Mouse (Mus musculus): ENCODE results near the gene Lsm4. TPM values are rescaled to one million over a fixed set of nuclear protein-coding genes. Genes with fewer than 3 reads are reported as not detected.

The Lsm4 gene
- total and polyA plus RNA-seq, 2 experiments: 30.8 to 51.8 TPM

DNA sequence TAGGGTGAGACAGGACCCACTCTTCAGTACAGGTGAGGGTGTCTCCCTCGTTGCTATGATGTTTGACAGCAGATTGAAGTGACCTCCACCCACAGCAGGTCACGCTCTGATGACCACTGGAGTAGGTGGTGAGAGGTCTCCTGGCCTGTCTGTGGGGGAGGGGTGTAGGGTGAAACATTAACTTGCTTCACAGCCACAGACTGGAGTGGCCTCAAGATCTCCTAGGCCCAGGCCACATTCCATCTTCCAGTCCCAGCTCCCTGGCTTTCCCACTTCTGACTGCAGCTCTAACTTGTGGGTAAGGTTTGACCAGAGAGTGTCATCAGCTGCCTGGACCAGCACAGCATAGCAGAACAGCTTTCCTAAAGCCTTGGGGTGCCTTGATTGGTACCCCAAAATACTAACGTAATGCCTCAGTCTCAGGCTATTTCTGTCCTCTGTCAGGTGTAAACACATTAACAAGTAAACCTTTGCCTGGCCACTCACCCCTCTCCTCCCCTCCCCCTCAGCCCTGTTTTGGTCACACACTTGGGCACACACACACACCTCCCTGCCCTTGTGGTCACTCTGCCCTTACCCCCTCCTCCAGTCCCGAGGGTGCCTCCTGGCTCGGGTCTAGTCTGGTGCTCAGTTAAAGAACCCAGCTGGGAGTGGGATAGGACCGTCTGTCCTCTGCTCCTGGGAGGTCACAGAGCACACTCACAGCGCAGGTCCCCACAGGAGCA, 50.6 kb downstream of the Lsm4 start, which contains the start of gene Pde4c:
Gene Pde4c, plus strand, starts transcription at position 235 of the 725 bp plus-strand sequence.
- Histone ChIP-seq H3K79me2 (ENCODE audit: control insufficient read depth, insufficient read depth, low read length) (peaks cover 9% of the 10 kb centered on the region; the same call in 1 of the 2 replicates), H3K27me3 (ENCODE audit: control insufficient read depth, insufficient read depth, low read length) (no peaks in the 10 kb centered on the region), H3K27ac (replicated peaks; ENCODE audit: insufficient read depth, low read depth, low read length) (peak within 1 kb of the TSS; percentile 93), H3K36me3 (ENCODE audit: control insufficient read depth, insufficient read depth, low read length) (no peaks in the 10 kb centered on the region), H3K4me3 (ENCODE audit: insufficient read depth, low read depth, low read length) (peak within 1 kb of the TSS; percentile 65), H3K4me1 (ENCODE audit: control insufficient read depth, insufficient read depth, low read length) (peaks cover 23% of the 10 kb centered on the region), H3K9ac (ENCODE audit: low read depth, low read length) (peak within 1 kb of the TSS; percentile 82)
- peak; percentile 19; the same call in 1 of the 2 replicates for TF ChIP-seq POLR2A (IDR thresholded peaks at IDR 0.05; ENCODE audit: extremely low read depth, insufficient read depth, low read length)
- no peak for TF ChIP-seq CTCF (IDR thresholded peaks at IDR 0.05; ENCODE audit: low read depth, low read length)
- 27% methylated on average over 7 of the region's 7 CpGs for WGBS
- DNase-seq (ENCODE audit: extremely low read depth, low read depth, low spot score): peak; percentile 97

DNA sequence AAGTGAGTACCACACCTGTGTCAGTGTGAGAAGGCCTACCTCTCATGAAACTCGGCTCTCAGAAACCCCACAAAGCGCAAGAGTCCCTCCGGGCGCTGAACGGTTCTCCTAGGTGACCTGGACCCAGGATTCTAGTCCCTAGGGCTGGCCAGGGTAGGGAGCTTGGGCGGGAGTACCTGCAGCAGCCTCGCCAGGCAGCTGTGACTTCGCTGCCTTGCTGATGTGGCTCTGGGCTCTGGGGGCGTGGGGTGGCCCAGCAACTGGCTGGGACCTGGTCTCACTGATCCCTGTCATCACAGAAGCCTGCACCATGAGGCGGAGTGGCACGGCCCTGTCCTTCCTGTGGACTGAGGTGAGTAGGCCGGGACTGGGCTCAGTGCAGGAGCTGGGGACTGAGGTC, 51.2 kb downstream of the Lsm4 start:
- peak overlapping the region; percentile 93 for H3K27ac ChIP-seq (replicated peaks; ENCODE audit: insufficient read depth, low read depth, low read length)
- H3K27me3 ChIP-seq (ENCODE audit: control insufficient read depth, insufficient read depth, low read length): no peaks in the 10 kb centered on the region
- DNase-seq (ENCODE audit: extremely low read depth, low read depth, low spot score): peak; percentile 46
- H3K36me3 ChIP-seq (ENCODE audit: control insufficient read depth, insufficient read depth, low read length): no peaks in the 10 kb centered on the region
- TF ChIP-seq CTCF (IDR thresholded peaks at IDR 0.05; ENCODE audit: low read depth, low read length) (no peak), POLR2A (IDR thresholded peaks at IDR 0.05; ENCODE audit: extremely low read depth, insufficient read depth, low read length) (no peak)
- peaks cover 9% of the 10 kb centered on the region; the same call in 1 of the 2 replicates for H3K79me2 ChIP-seq (ENCODE audit: control insufficient read depth, insufficient read depth, low read length)
- WGBS: 24% methylated on average over 12 of the region's 12 CpGs
- H3K4me1 ChIP-seq (ENCODE audit: control insufficient read depth, insufficient read depth, low read length): peaks cover 23% of the 10 kb centered on the region
- H3K4me3 ChIP-seq (ENCODE audit: insufficient read depth, low read depth, low read length): peak overlapping the region; percentile 59
- H3K9ac ChIP-seq (ENCODE audit: low read depth, low read length): peak overlapping the region; percentile 82

DNA sequence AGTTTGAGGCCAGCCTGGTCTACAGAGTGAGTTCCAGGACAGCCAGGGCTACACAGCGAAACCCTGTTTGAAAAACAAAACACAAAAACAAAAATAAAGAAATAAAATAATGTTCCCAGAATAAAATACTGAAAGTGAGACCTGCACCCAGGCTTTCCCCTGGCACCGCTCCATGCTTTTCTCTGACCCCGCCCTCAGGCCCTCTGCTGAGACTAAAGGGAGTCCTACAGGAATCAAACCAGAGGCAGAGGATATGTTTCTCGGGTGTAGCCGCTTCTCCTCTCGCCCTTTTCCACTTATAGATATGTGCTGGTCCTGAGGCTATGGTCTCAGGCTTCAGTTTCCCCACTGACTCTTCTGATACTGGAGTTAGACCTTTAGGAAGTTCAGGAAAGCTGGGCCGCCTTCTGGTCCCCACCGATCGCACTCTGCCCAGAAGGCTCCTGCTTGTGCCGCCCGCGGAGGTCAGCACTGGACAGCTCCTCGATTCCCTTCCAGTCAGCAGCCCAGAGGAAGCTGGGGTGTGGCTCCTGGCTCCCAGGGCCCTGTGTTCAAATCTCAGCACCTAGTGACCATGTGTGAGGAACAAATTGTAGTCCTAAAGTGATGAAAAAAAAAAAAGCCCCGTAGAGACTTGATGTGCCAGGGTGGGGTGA, 52.9 kb downstream of the Lsm4 start:
- Histone ChIP-seq H3K36me3 (ENCODE audit: control insufficient read depth, insufficient read depth, low read length) (no peaks in the 10 kb centered on the region), H3K9ac (ENCODE audit: low read depth, low read length) (no peak overlapping the region), H3K27ac (replicated peaks; ENCODE audit: insufficient read depth, low read depth, low read length) (no peak overlapping the region), H3K27me3 (ENCODE audit: control insufficient read depth, insufficient read depth, low read length) (no peaks in the 10 kb centered on the region), H3K79me2 (ENCODE audit: control insufficient read depth, insufficient read depth, low read length) (peaks cover 9% of the 10 kb centered on the region; the same call in 1 of the 2 replicates), H3K4me1 (ENCODE audit: control insufficient read depth, insufficient read depth, low read length) (peaks cover 14% of the 10 kb centered on the region), H3K4me3 (ENCODE audit: insufficient read depth, low read depth, low read length) (no peak overlapping the region)
- no peak for TF ChIP-seq POLR2A (IDR thresholded peaks at IDR 0.05; ENCODE audit: extremely low read depth, insufficient read depth, low read length)
- WGBS: 54% methylated on average over 14 of the region's 14 CpGs
- no peak for DNase-seq (ENCODE audit: extremely low read depth, low read depth, low spot score)

DNA sequence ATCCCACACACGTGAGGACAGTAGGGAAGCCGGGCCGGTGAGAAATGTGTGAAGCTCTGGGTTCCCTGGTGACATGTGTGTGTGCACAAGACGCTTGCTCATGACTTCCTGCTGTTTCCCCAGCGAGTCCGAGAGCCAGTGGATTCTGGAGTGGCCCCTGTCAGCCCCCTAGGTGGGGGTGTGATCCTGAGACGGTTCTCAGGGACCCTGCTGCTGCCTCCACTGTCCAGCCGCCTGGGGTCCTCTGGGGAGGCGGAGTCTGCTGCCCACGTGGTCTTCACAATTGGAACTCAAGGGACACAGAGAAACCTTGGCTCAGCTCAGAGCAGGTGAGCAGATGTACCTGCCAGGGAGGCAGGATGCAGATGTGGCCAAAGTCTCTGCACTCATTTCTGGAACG, 53.7 kb downstream of the Lsm4 start:
- Histone ChIP-seq H3K79me2 (ENCODE audit: control insufficient read depth, insufficient read depth, low read length) (peaks cover 7% of the 10 kb centered on the region; the same call in 1 of the 2 replicates), H3K36me3 (ENCODE audit: control insufficient read depth, insufficient read depth, low read length) (no peaks in the 10 kb centered on the region), H3K27me3 (ENCODE audit: control insufficient read depth, insufficient read depth, low read length) (no peaks in the 10 kb centered on the region), H3K9ac (ENCODE audit: low read depth, low read length) (no peak overlapping the region), H3K4me3 (ENCODE audit: insufficient read depth, low read depth, low read length) (no peak overlapping the region), H3K4me1 (ENCODE audit: control insufficient read depth, insufficient read depth, low read length) (peaks cover 12% of the 10 kb centered on the region), H3K27ac (replicated peaks; ENCODE audit: insufficient read depth, low read depth, low read length) (no peak overlapping the region)
- DNase-seq (ENCODE audit: extremely low read depth, low read depth, low spot score): no peak
- 78% methylated on average over 11 of the region's 11 CpGs for WGBS
- TF ChIP-seq CTCF (IDR thresholded peaks at IDR 0.05; ENCODE audit: low read depth, low read length): no peak
- no peak for TF ChIP-seq POLR2A (IDR thresholded peaks at IDR 0.05; ENCODE audit: extremely low read depth, insufficient read depth, low read length)

Other genes with a start within 250 kb of the Lsm4 start
- 1.2 and 1.9 TPM in 2 replicates for gene Crtc1, start 233.7 kb upstream of the Lsm4 start, total RNA-seq (2014; rRNA removed)
- gene Crtc1, start 233.7 kb upstream of the Lsm4 start, polyA plus RNA-seq (2012; rRNA removed): 6.9 and 8.2 TPM in 2 replicates
- 3.5 and 4.5 TPM in 2 replicates for gene Klhl26, start 196.3 kb upstream of the Lsm4 start, total RNA-seq (2014; rRNA removed)
- gene Klhl26, start 196.3 kb upstream of the Lsm4 start, polyA plus RNA-seq (2012; rRNA removed): 13.7 and 15.3 TPM in 2 replicates
- 0.34 TPM in 1 of 2 replicates, not detected in the other for gene Tmem59l, start 185.9 kb upstream of the Lsm4 start, total RNA-seq (2014; rRNA removed)
- 0.10 TPM in 1 of 2 replicates, not detected in the other for gene Tmem59l, start 185.9 kb upstream of the Lsm4 start, polyA plus RNA-seq (2012; rRNA removed)
- gene Crlf1, start 180.1 kb upstream of the Lsm4 start, total RNA-seq (2014; rRNA removed): not detected in 2 replicates
- gene Crlf1, start 180.1 kb upstream of the Lsm4 start, polyA plus RNA-seq (2012; rRNA removed): not detected in 2 replicates
- gene Rex1bd, start 166.5 kb upstream of the Lsm4 start, total RNA-seq (2014; rRNA removed): 60.8 and 75.2 TPM in 2 replicates
- gene Rex1bd, start 166.5 kb upstream of the Lsm4 start, polyA plus RNA-seq (2012; rRNA removed): 141 and 152 TPM in 2 replicates
- gene Uba52, start 162.4 kb upstream of the Lsm4 start, total RNA-seq (2014; rRNA removed): 750 and 1,062 TPM in 2 replicates
- gene Uba52, start 162.4 kb upstream of the Lsm4 start, polyA plus RNA-seq (2012; rRNA removed): 596 and 770 TPM in 2 replicates
- gene Fkbp8, start 145.5 kb upstream of the Lsm4 start, total RNA-seq (2014; rRNA removed): 271 and 321 TPM in 2 replicates
- 455 and 489 TPM in 2 replicates for gene Fkbp8, start 145.5 kb upstream of the Lsm4 start, polyA plus RNA-seq (2012; rRNA removed)
- gene Kxd1, start 145.3 kb upstream of the Lsm4 start, total RNA-seq (2014; rRNA removed): 36.7 and 42.6 TPM in 2 replicates
- 68.4 and 72.3 TPM in 2 replicates for gene Kxd1, start 145.3 kb upstream of the Lsm4 start, polyA plus RNA-seq (2012; rRNA removed)
- 10.0 and 13.6 TPM in 2 replicates for gene Ell, start 133.8 kb upstream of the Lsm4 start, total RNA-seq (2014; rRNA removed)
- gene Ell, start 133.8 kb upstream of the Lsm4 start, polyA plus RNA-seq (2012; rRNA removed): 19.6 and 25.0 TPM in 2 replicates
- 3.2 and 6.4 TPM in 2 replicates for gene Isyna1, start 78.9 kb upstream of the Lsm4 start, total RNA-seq (2014; rRNA removed)
- 9.4 and 16.6 TPM in 2 replicates for gene Isyna1, start 78.9 kb upstream of the Lsm4 start, polyA plus RNA-seq (2012; rRNA removed)
- gene Ssbp4, start 64.4 kb upstream of the Lsm4 start, total RNA-seq (2014; rRNA removed): 2.3 and 5.0 TPM in 2 replicates
- 13.5 and 16.4 TPM in 2 replicates for gene Ssbp4, start 64.4 kb upstream of the Lsm4 start, polyA plus RNA-seq (2012; rRNA removed)
- gene Lrrc25, start 57.1 kb upstream of the Lsm4 start, total RNA-seq (2014; rRNA removed): 1.4 and 2.3 TPM in 2 replicates
- 2.5 and 7.0 TPM in 2 replicates for gene Lrrc25, start 57.1 kb upstream of the Lsm4 start, polyA plus RNA-seq (2012; rRNA removed)
- 5.8 and 12.6 TPM in 2 replicates for gene Gdf15, start 40.8 kb upstream of the Lsm4 start, total RNA-seq (2014; rRNA removed)
- 23.8 and 27.7 TPM in 2 replicates for gene Gdf15, start 40.8 kb upstream of the Lsm4 start, polyA plus RNA-seq (2012; rRNA removed)
- 39.1 and 42.6 TPM in 2 replicates for gene Pgpep1, start 12.9 kb upstream of the Lsm4 start, total RNA-seq (2014; rRNA removed)
- 91.3 and 117 TPM in 2 replicates for gene Pgpep1, start 12.9 kb upstream of the Lsm4 start, polyA plus RNA-seq (2012; rRNA removed)
- 26.6 and 36.6 TPM in 2 replicates for gene Jund, start 25.7 kb downstream of the Lsm4 start, total RNA-seq (2014; rRNA removed)
- gene Jund, start 25.7 kb downstream of the Lsm4 start, polyA plus RNA-seq (2012; rRNA removed): 111 and 120 TPM in 2 replicates
- not detected in 2 replicates for gene Iqcn, start 30.2 kb downstream of the Lsm4 start, total RNA-seq (2014; rRNA removed)
- not detected in 2 replicates for gene Iqcn, start 30.2 kb downstream of the Lsm4 start, polyA plus RNA-seq (2012; rRNA removed)
- gene Gm3336, start 45.3 kb downstream of the Lsm4 start, total RNA-seq (2014; rRNA removed): 0.28 and 0.54 TPM in 2 replicates
- gene Gm3336, start 45.3 kb downstream of the Lsm4 start, polyA plus RNA-seq (2012; rRNA removed): 0.11 and 1.0 TPM in 2 replicates
- 10.6 and 16.3 TPM in 2 replicates for gene Pde4c, start 50.5 kb downstream of the Lsm4 start, total RNA-seq (2014; rRNA removed)
- 26.5 and 28.0 TPM in 2 replicates for gene Pde4c, start 50.5 kb downstream of the Lsm4 start, polyA plus RNA-seq (2012; rRNA removed)
- gene Rab3a, start 81.4 kb downstream of the Lsm4 start, total RNA-seq (2014; rRNA removed): 2.7 and 4.1 TPM in 2 replicates
- 10.4 and 11.9 TPM in 2 replicates for gene Rab3a, start 81.4 kb downstream of the Lsm4 start, polyA plus RNA-seq (2012; rRNA removed)
- gene Mpv17l2, start 87.7 kb downstream of the Lsm4 start, total RNA-seq (2014; rRNA removed): 13.7 and 20.9 TPM in 2 replicates
- gene Mpv17l2, start 87.7 kb downstream of the Lsm4 start, polyA plus RNA-seq (2012; rRNA removed): 33.9 and 39.3 TPM in 2 replicates
- gene Pik3r2, start 103.5 kb downstream of the Lsm4 start, total RNA-seq (2014; rRNA removed): 7.7 and 10.9 TPM in 2 replicates
- gene Pik3r2, start 103.5 kb downstream of the Lsm4 start, polyA plus RNA-seq (2012; rRNA removed): 38.2 and 53.9 TPM in 2 replicates
- 14.8 and 16.7 TPM in 2 replicates for gene Mast3, start 131.8 kb downstream of the Lsm4 start, total RNA-seq (2014; rRNA removed)
- gene Mast3, start 131.8 kb downstream of the Lsm4 start, polyA plus RNA-seq (2012; rRNA removed): 21.2 and 29.0 TPM in 2 replicates
- 0.37 and 0.40 TPM in 2 replicates for gene Il12rb1, start 135.2 kb downstream of the Lsm4 start, total RNA-seq (2014; rRNA removed)
- gene Il12rb1, start 135.2 kb downstream of the Lsm4 start, polyA plus RNA-seq (2012; rRNA removed): 0.34 and 0.60 TPM in 2 replicates
- gene Arrdc2, start 166.5 kb downstream of the Lsm4 start, total RNA-seq (2014; rRNA removed): 15.6 and 33.8 TPM in 2 replicates
- 25.7 and 29.5 TPM in 2 replicates for gene Arrdc2, start 166.5 kb downstream of the Lsm4 start, polyA plus RNA-seq (2012; rRNA removed)
- 6.2 and 6.4 TPM in 2 replicates for gene Kcnn1, start 190.0 kb downstream of the Lsm4 start, total RNA-seq (2014; rRNA removed)
- gene Kcnn1, start 190.0 kb downstream of the Lsm4 start, polyA plus RNA-seq (2012; rRNA removed): 8.4 and 10.6 TPM in 2 replicates
- gene Ccdc124, start 200.7 kb downstream of the Lsm4 start, total RNA-seq (2014; rRNA removed): 17.2 and 22.1 TPM in 2 replicates
- 34.0 and 34.4 TPM in 2 replicates for gene Ccdc124, start 200.7 kb downstream of the Lsm4 start, polyA plus RNA-seq (2012; rRNA removed)
- not detected in 2 replicates for gene Slc5a5, start 219.5 kb downstream of the Lsm4 start, total RNA-seq (2014; rRNA removed)
- gene Slc5a5, start 219.5 kb downstream of the Lsm4 start, polyA plus RNA-seq (2012; rRNA removed): not detected in 2 replicates
- 318 and 506 TPM in 2 replicates for gene Rpl18a, start 224.2 kb downstream of the Lsm4 start, total RNA-seq (2014; rRNA removed)
- gene Rpl18a, start 224.2 kb downstream of the Lsm4 start, polyA plus RNA-seq (2012; rRNA removed): 1,953 and 2,350 TPM in 2 replicates
- gene Map1s, start 232.7 kb downstream of the Lsm4 start, total RNA-seq (2014; rRNA removed): 1.8 and 3.0 TPM in 2 replicates
- 4.6 and 8.7 TPM in 2 replicates for gene Map1s, start 232.7 kb downstream of the Lsm4 start, polyA plus RNA-seq (2012; rRNA removed)

All from liver, adult 2 months (tissue).